Mouse (Mus musculus): ENCODE data around the gene Bcl7c. TPM values are rescaled to one million over a fixed set of nuclear protein-coding genes. Genes with fewer than 3 reads are reported as not detected.

The Bcl7c gene
- total RNA-seq, 1 experiment, result 35.6 TPM

GRCm38 (mm10) chr7:127614511-127614890, 94.2 kb downstream of the Bcl7c start:
- TF ChIP-seq ZC3H11A (IDR thresholded peaks at IDR 0.05; ENCODE audit: borderline replicate concordance, low read depth, low read length) (no peak), ZNF384 (IDR thresholded peaks at IDR 0.05; ENCODE audit: low read depth, low read length) (no peak), CHD2 (IDR thresholded peaks at IDR 0.05; ENCODE audit: low read depth, low read length) (no peak), HCFC1 (IDR thresholded peaks at IDR 0.05; ENCODE audit: borderline replicate concordance, insufficient read depth, low read length) (no peak), MAFK (IDR thresholded peaks at IDR 0.05; ENCODE audit: insufficient read depth, low read depth, low read length) (no peak)
- no peak for DNase-seq (ENCODE audit: low read depth, low spot score)
- Histone ChIP-seq H3K27ac (ENCODE audit: insufficient read depth, low read depth, low read length, poor library complexity, severe bottlenecking) (no peak overlapping the region; the same call in 1 of the 2 replicates), H3K4me3 (ENCODE audit: insufficient read depth in 1 of 2, low read depth in 1 of 2, low read length in 2 of 2, poor library complexity in 1 of 2, severe bottlenecking in 1 of 2) (peak overlapping the region; percentile 56 to 80; a peak in 3 of 4 replicates), H3K9ac (ENCODE audit: insufficient read depth, low read depth, low read length, poor library complexity, severe bottlenecking) (peak overlapping the region; percentile 85), H3K9me3 (ENCODE audit: control insufficient read depth, insufficient read depth, low read depth, low read length) (peaks cover 22% of the 10 kb centered on the region), H3K36me3 (ENCODE audit: control insufficient read depth, insufficient read depth, low read length, poor library complexity, severe bottlenecking) (peaks cover 30% of the 10 kb centered on the region), H3K4me1 (ENCODE audit: control insufficient read depth in 2 of 2, insufficient read depth in 2 of 2, low read length in 2 of 2, poor library complexity in 1 of 2) (peaks cover 0 to 3% of the 10 kb centered on the region in 2 experiments; a peak in 1 of 4 replicates)
- in situ Hi-C loops (cut with MboI; ENCODE audit: low sequenced_read_pairs in 2 of 2, unreplicated experiment in 2 of 2), result no loop called here

- H3K9ac ChIP-seq (ENCODE audit: insufficient read depth, low read depth, low read length, poor library complexity, severe bottlenecking), result peak overlapping the region; percentile 85
- no peak for TF ChIP-seq ZC3H11A (IDR thresholded peaks at IDR 0.05; ENCODE audit: borderline replicate concordance, low read depth, low read length)
- no peak for TF ChIP-seq ZNF384 (IDR thresholded peaks at IDR 0.05; ENCODE audit: low read depth, low read length)
- no peak for TF ChIP-seq MAFK (IDR thresholded peaks at IDR 0.05; ENCODE audit: insufficient read depth, low read depth, low read length)
- in situ Hi-C loops (cut with MboI; ENCODE audit: low sequenced_read_pairs in 2 of 2, unreplicated experiment in 2 of 2), result no loop called here
- H3K4me1 ChIP-seq (ENCODE audit: control insufficient read depth in 2 of 2, insufficient read depth in 2 of 2, low read length in 2 of 2, poor library complexity in 1 of 2), result peaks cover 0 to 3% of the 10 kb centered on the region in 2 experiments; a peak in 1 of 4 replicates
- H3K27ac ChIP-seq (ENCODE audit: insufficient read depth, low read depth, low read length, poor library complexity, severe bottlenecking), result no peak overlapping the region
- DNase-seq (ENCODE audit: low read depth, low spot score), result no peak
- peaks cover 23% of the 10 kb centered on the region for H3K9me3 ChIP-seq (ENCODE audit: control insufficient read depth, insufficient read depth, low read depth, low read length)
- peaks cover 30% of the 10 kb centered on the region for H3K36me3 ChIP-seq (ENCODE audit: control insufficient read depth, insufficient read depth, low read length, poor library complexity, severe bottlenecking)
- peak overlapping the region; percentile 56 to 80; a peak in 3 of 4 replicates for H3K4me3 ChIP-seq (ENCODE audit: insufficient read depth in 1 of 2, low read depth in 1 of 2, low read length in 2 of 2, poor library complexity in 1 of 2, severe bottlenecking in 1 of 2)
These were observed 94.6 kb downstream of the Bcl7c start for GRCm38 (mm10) chr7:127614091-127614490.

GRCm38 (mm10) chr7:127613501-127613900, 95.2 kb downstream of the Bcl7c start:
- peaks cover 23% of the 10 kb centered on the region for H3K9me3 ChIP-seq (ENCODE audit: control insufficient read depth, insufficient read depth, low read depth, low read length)
- no peak overlapping the region for H3K9ac ChIP-seq (ENCODE audit: insufficient read depth, low read depth, low read length, poor library complexity, severe bottlenecking)
- peaks cover 30% of the 10 kb centered on the region for H3K36me3 ChIP-seq (ENCODE audit: control insufficient read depth, insufficient read depth, low read length, poor library complexity, severe bottlenecking)
- in situ Hi-C loops (cut with MboI; ENCODE audit: low sequenced_read_pairs in 2 of 2, unreplicated experiment in 2 of 2), result no loop called here
- H3K4me3 ChIP-seq (ENCODE audit: insufficient read depth in 1 of 2, low read depth in 1 of 2, low read length in 2 of 2, poor library complexity in 1 of 2, severe bottlenecking in 1 of 2), result no peak overlapping the region
- no peak for DNase-seq (ENCODE audit: low read depth, low spot score)
- H3K4me1 ChIP-seq (ENCODE audit: control insufficient read depth in 2 of 2, insufficient read depth in 2 of 2, low read length in 2 of 2, poor library complexity in 1 of 2), result peaks cover 0 to 3% of the 10 kb centered on the region in 2 experiments; a peak in 1 of 4 replicates
- TF ChIP-seq CHD2 (IDR thresholded peaks at IDR 0.05; ENCODE audit: low read depth, low read length) (no peak), ZC3H11A (IDR thresholded peaks at IDR 0.05; ENCODE audit: borderline replicate concordance, low read depth, low read length) (no peak), HCFC1 (IDR thresholded peaks at IDR 0.05; ENCODE audit: borderline replicate concordance, insufficient read depth, low read length) (no peak), MAFK (IDR thresholded peaks at IDR 0.05; ENCODE audit: insufficient read depth, low read depth, low read length) (no peak), ZNF384 (IDR thresholded peaks at IDR 0.05; ENCODE audit: low read depth, low read length) (no peak)
- H3K27ac ChIP-seq (ENCODE audit: insufficient read depth, low read depth, low read length, poor library complexity, severe bottlenecking), result no peak overlapping the region

GRCm38 (mm10) chr7:127611561-127611960, 97.2 kb downstream of the Bcl7c start:
- Histone ChIP-seq H3K4me1 (ENCODE audit: control insufficient read depth in 2 of 2, insufficient read depth in 2 of 2, low read length in 2 of 2, poor library complexity in 1 of 2) (peaks cover 0 to 3% of the 10 kb centered on the region in 2 experiments; a peak in 1 of 4 replicates), H3K36me3 (ENCODE audit: control insufficient read depth, insufficient read depth, low read length, poor library complexity, severe bottlenecking) (peaks cover 30% of the 10 kb centered on the region), H3K9me3 (ENCODE audit: control insufficient read depth, insufficient read depth, low read depth, low read length) (peaks cover 18% of the 10 kb centered on the region), H3K9ac (ENCODE audit: insufficient read depth, low read depth, low read length, poor library complexity, severe bottlenecking) (no peak overlapping the region), H3K27ac (ENCODE audit: insufficient read depth, low read depth, low read length, poor library complexity, severe bottlenecking) (no peak overlapping the region), H3K4me3 (ENCODE audit: insufficient read depth in 1 of 2, low read depth in 1 of 2, low read length in 2 of 2, poor library complexity in 1 of 2, severe bottlenecking in 1 of 2) (no peak overlapping the region)
- in situ Hi-C loops (cut with MboI; ENCODE audit: low sequenced_read_pairs in 2 of 2, unreplicated experiment in 2 of 2), result no loop called here
- DNase-seq (ENCODE audit: low read depth, low spot score), result no peak
- TF ChIP-seq ZNF384 (IDR thresholded peaks at IDR 0.05; ENCODE audit: low read depth, low read length) (no peak), MAFK (IDR thresholded peaks at IDR 0.05; ENCODE audit: insufficient read depth, low read depth, low read length) (no peak), HCFC1 (IDR thresholded peaks at IDR 0.05; ENCODE audit: borderline replicate concordance, insufficient read depth, low read length) (no peak), ZC3H11A (IDR thresholded peaks at IDR 0.05; ENCODE audit: borderline replicate concordance, low read depth, low read length) (no peak), CHD2 (IDR thresholded peaks at IDR 0.05; ENCODE audit: low read depth, low read length) (no peak)

Other genes with a start within 250 kb of the Bcl7c start
- 16.3 and 17.1 TPM in 2 replicates for gene Prr14, start 249.3 kb downstream of the Bcl7c start, total RNA-seq (2012; rRNA removed)
- gene Fbrs, start 229.7 kb downstream of the Bcl7c start, total RNA-seq (2012; rRNA removed), result 11.1 and 13.4 TPM in 2 replicates
- gene Srcap, start 196.9 kb downstream of the Bcl7c start, total RNA-seq (2012; rRNA removed), result 50.7 and 52.0 TPM in 2 replicates
- gene Gm42715, start 189.3 kb downstream of the Bcl7c start, total RNA-seq (2012; rRNA removed), result 22.7 and 22.9 TPM in 2 replicates
- 5.0 TPM in 1 of 2 replicates, not detected in the other for gene Tmem265, start 147.5 kb downstream of the Bcl7c start, total RNA-seq (2012; rRNA removed)
- gene Phkg2, start 135.6 kb downstream of the Bcl7c start, total RNA-seq (2012; rRNA removed), result 32.1 and 46.1 TPM in 2 replicates
- 3.8 and 6.0 TPM in 2 replicates for gene Ccdc189, start 120.3 kb downstream of the Bcl7c start, total RNA-seq (2012; rRNA removed)
- gene Rnf40, start 120.2 kb downstream of the Bcl7c start, total RNA-seq (2012; rRNA removed), result 71.0 and 94.9 TPM in 2 replicates
- 2.1 and 2.9 TPM in 2 replicates for gene Zfp629, start 93.1 kb downstream of the Bcl7c start, total RNA-seq (2012; rRNA removed)
- 2.3 and 3.0 TPM in 2 replicates for gene Ctf1, start 3.8 kb upstream of the Bcl7c start, total RNA-seq (2012; rRNA removed)
- 0.69 and 0.71 TPM in 2 replicates for gene Ctf2, start 23.2 kb upstream of the Bcl7c start, total RNA-seq (2012; rRNA removed)
- gene Fbxl19, start 35.6 kb upstream of the Bcl7c start, total RNA-seq (2012; rRNA removed), result 86.9 and 93.0 TPM in 2 replicates
- 14.0 and 30.7 TPM in 2 replicates for gene Orai3, start 60.9 kb upstream of the Bcl7c start, total RNA-seq (2012; rRNA removed)
- gene Setd1a, start 67.7 kb upstream of the Bcl7c start, total RNA-seq (2012; rRNA removed), result 22.6 and 24.4 TPM in 2 replicates
- gene Gm49388, start 76.7 kb upstream of the Bcl7c start, total RNA-seq (2012; rRNA removed), result 1.5 and 1.9 TPM in 2 replicates
- 14.7 and 22.5 TPM in 2 replicates for gene Hsd3b7, start 91.7 kb upstream of the Bcl7c start, total RNA-seq (2012; rRNA removed)
- gene Stx4a, start 115.4 kb upstream of the Bcl7c start, total RNA-seq (2012; rRNA removed), result 20.9 and 23.7 TPM in 2 replicates
- gene Stx1b, start 115.6 kb upstream of the Bcl7c start, total RNA-seq (2012; rRNA removed), result 1.4 and 1.7 TPM in 2 replicates
- 44.7 and 52.5 TPM in 2 replicates for gene Zfp646, start 167.3 kb upstream of the Bcl7c start, total RNA-seq (2012; rRNA removed)
- gene Zfp668, start 167.9 kb upstream of the Bcl7c start, total RNA-seq (2012; rRNA removed), result 8.6 and 11.3 TPM in 2 replicates
- 0.67 and 0.69 TPM in 2 replicates for gene Prss53, start 182.0 kb upstream of the Bcl7c start, total RNA-seq (2012; rRNA removed)
- not detected in 2 replicates for gene Gm21974, start 186.5 kb upstream of the Bcl7c start, total RNA-seq (2012; rRNA removed)
- gene Vkorc1, start 186.7 kb upstream of the Bcl7c start, total RNA-seq (2012; rRNA removed), result 88.5 and 115 TPM in 2 replicates
- gene Bckdk, start 195.1 kb upstream of the Bcl7c start, total RNA-seq (2012; rRNA removed), result 53.9 and 56.4 TPM in 2 replicates
- 35.1 and 35.6 TPM in 2 replicates for gene Kat8, start 203.6 kb upstream of the Bcl7c start, total RNA-seq (2012; rRNA removed)
- 11.3 and 16.5 TPM in 2 replicates for gene Prss8, start 221.2 kb upstream of the Bcl7c start, total RNA-seq (2012; rRNA removed)
- gene Prss36, start 237.8 kb upstream of the Bcl7c start, total RNA-seq (2012; rRNA removed), result 15.3 and 15.4 TPM in 2 replicates